Mouse (Mus musculus) thymus, postnatal 4 days (tissue): ENCODE results near the gene Tor1aip2.

Source experiments
- DNase-seq: peaks from one replicate; pipeline ENCODE4 v3.0.0; 2021

The Tor1aip2 gene

DNA sequence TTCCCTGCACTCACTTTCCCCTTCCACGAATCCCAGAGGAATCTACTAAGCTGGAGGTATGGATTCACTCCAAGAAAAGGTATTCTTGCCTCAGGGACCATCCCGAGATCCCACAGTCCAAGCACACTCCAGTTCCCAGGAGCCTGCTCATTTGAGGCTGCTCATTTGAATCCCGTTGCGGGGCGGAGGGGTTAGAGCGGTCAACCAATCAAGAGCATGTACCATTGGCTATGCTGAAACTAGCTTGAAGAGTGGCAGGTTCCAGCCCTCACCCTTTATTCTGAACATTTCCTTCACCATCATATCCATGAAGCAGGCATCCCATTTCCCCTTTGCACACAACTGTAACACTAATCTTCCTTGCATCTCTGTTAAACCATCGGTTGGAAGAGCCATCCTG is 76.9 kb downstream of the Tor1aip2 start:
- no peak for DNase-seq

DNA sequence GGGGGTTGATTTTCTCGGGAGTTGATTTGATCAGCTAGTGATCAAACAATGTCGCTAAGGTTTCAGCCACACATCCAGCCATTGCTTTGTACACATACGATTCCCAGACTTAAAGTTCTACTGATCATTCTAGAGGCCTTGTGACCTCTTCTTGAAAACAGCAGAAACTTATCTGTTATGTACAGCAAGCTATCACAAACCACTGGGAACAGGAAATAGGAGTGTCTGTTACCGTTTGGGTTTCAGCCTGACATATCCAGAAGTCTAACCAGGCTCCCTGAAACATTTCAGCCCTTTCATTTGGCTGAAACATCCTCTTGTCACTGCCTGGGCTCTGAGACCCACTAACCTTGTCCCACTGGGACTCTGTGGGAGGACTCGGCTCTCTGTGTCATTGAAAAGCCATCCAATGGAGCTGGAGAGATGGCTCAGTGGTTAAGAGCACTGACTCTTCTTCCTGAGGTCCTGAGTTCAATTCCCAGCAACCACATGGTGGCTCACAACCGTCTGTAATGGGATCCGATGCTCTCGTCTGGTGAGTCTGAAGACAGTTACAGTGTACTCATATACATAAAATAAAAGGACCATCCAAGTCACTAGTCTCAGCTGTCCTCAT is 78.8 kb downstream of the Tor1aip2 start:
- no peak for DNase-seq

DNA sequence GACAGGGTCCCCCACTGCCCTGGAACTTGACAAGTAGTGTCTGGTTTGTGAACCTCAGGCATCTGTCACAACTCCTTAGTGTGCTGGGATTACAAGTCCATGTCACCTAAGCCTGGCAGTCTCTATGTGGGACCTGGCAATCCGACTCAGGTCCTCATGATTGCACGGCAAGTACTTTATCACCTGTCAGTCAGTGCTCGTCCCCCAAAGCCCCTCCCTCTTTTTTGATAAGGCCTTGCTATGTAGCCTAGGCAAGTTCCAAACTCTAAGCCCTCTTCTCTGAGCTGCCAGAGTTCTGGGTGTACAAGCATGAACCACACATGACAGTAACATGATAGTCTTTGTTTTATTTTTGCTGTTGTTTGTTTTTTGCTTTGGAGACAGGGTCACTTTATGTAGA is 81.6 kb downstream of the Tor1aip2 start:
- DNase-seq = no peak
